Mouse (Mus musculus) C2C12 (cell line): ENCODE results near the gene Hivep2.

ENCODE experiments used
- CEBPB ChIP-seq: IDR thresholded peaks from one replicate; pipeline ENCODE4 v1.6.1; 2011; ENCODE audit warnings: low read depth, mild to moderate bottlenecking, control low read depth, moderate library complexity
- CTCF ChIP-seq: IDR thresholded peaks from one replicate; pipeline ENCODE4 v1.5.1; 2011; ENCODE audit not compliant: control insufficient read depth, insufficient read depth, insufficient read length

GRCm38 (mm10) chr10:14100847-14101246 lies 135.0 kb downstream of the Hivep2 start:
- TF ChIP-seq CTCF (no peak), CEBPB (no peak)
